ENCODE assay signal across 18 mouse cellular contexts in genomic region chr8:64496333-64497213, GRCm38 (mm10).
DNase-seq lines count a peak whose midpoint lies in the region; ATAC-seq and TF ChIP-seq lines count a peak whose summit lies in the region.
"Had no signal": no experiment of that assay in that cellular context is flagged by ENCODE, and none has a peak within 500 bp of the region (broad histone marks: within the 10 kb centered on the region; RNA-seq: fewer than 3 reads in every experiment).

No protein-coding gene starts in this region.

- no peak for DNase-seq in hindbrain, embryonic 14.5 days (ENCODE audit: low spot score)
- peak; percentile 70 for DNase-seq in brain, embryonic 14.5 days (ENCODE audit: low read depth)
- no peak for DNase-seq in forebrain, embryonic 11.5 days (ENCODE audit: low spot score)
- DNase-seq in layer of hippocampus, adult 2 months (ENCODE audit: low spot score in 2 of 2) = no peak
- no peak for DNase-seq in urinary bladder, adult 2 months (ENCODE audit: low spot score)
- DNase-seq in spleen, adult 12 weeks (ENCODE audit: low spot score) = no peak
- DNase-seq: adrenal gland, postnatal 14 days; cerebellum, postnatal 10 days; heart, adult 18-20 months; heart, postnatal 10 days; kidney, postnatal 36 days; layer of hippocampus, postnatal 36 days; lung, adult 2 months; thymus, adult 18-20 months had no signal

- 47% methylated on average over 14 of the region's 14 CpGs for WGBS in hindbrain, embryonic 15.5 days
- 46% methylated on average over 14 of the region's 14 CpGs for WGBS in hindbrain, embryonic 14.5 days
- 37% methylated on average over 14 of the region's 14 CpGs for WGBS in forebrain, embryonic 11.5 days
- WGBS in midbrain, embryonic 13.5 days = 28% methylated on average over 14 of the region's 14 CpGs

- H3K27ac ChIP-seq in hindbrain, embryonic 15.5 days (replicated peaks) = no peak overlapping the region
- no peak overlapping the region for H3K27ac ChIP-seq in hindbrain, embryonic 14.5 days
- H3K27ac ChIP-seq in forebrain, embryonic 11.5 days (ENCODE audit: low read depth, low read length) = peak overlapping the region; percentile 25
- H3K27ac ChIP-seq in midbrain, embryonic 13.5 days = peak overlapping the region; percentile 19; the same call in 1 of the 2 replicates
- H3K27ac ChIP-seq in layer of hippocampus, adult 2 months = no peak overlapping the region
- H3K27ac ChIP-seq: limb, embryonic 15.5 days had no signal

- H3K27me3 ChIP-seq in hindbrain, embryonic 15.5 days = no peaks in the 10 kb centered on the region
- H3K27me3 ChIP-seq in hindbrain, embryonic 14.5 days (ENCODE audit: control insufficient read depth, insufficient read depth, low read length) = no peaks in the 10 kb centered on the region
- no peaks in the 10 kb centered on the region for H3K27me3 ChIP-seq in forebrain, embryonic 11.5 days (ENCODE audit: control insufficient read depth, insufficient read depth, low read length)
- H3K27me3 ChIP-seq in midbrain, embryonic 13.5 days = no peaks in the 10 kb centered on the region
- H3K27me3 ChIP-seq: limb, embryonic 15.5 days had no signal

- TF ChIP-seq CTCF in brain, embryonic 14.5 days (IDR thresholded peaks at IDR 0.05; ENCODE audit: borderline replicate concordance, extremely low read depth, insufficient read depth, insufficient read length) = no peak
- no peak for TF ChIP-seq CTCF in layer of hippocampus, adult 2 months (conservative IDR thresholded peaks at IDR 0.05)

- no peak overlapping the region for H3K4me3 ChIP-seq in hindbrain, embryonic 15.5 days
- no peak overlapping the region for H3K4me3 ChIP-seq in hindbrain, embryonic 14.5 days (replicated peaks; ENCODE audit: low read length)
- no peak overlapping the region for H3K4me3 ChIP-seq in forebrain, embryonic 11.5 days (ENCODE audit: low read depth, low read length)
- no peak overlapping the region for H3K4me3 ChIP-seq in midbrain, embryonic 13.5 days (replicated peaks)
- H3K4me3 ChIP-seq in layer of hippocampus, adult 2 months = no peak overlapping the region
- H3K4me3 ChIP-seq: limb, embryonic 15.5 days had no signal

- peak; percentile 38; the same call in 1 of the 2 replicates for ATAC-seq in hindbrain, embryonic 15.5 days (ENCODE audit: low FRiP score, low read depth)
- no peak for ATAC-seq in hindbrain, embryonic 14.5 days (ENCODE audit: low FRiP score)
- peak; percentile 67 for ATAC-seq in forebrain, embryonic 11.5 days (replicated peaks; ENCODE audit: low FRiP score)
- peak; percentile 85 for ATAC-seq in midbrain, embryonic 13.5 days
- ATAC-seq: intestine, embryonic 16.5 days had no signal

- H3K36me3 ChIP-seq in hindbrain, embryonic 15.5 days = no peaks in the 10 kb centered on the region
- H3K36me3 ChIP-seq in hindbrain, embryonic 14.5 days (replicated peaks; ENCODE audit: control insufficient read depth, insufficient read depth) = no peaks in the 10 kb centered on the region
- no peaks in the 10 kb centered on the region for H3K36me3 ChIP-seq in forebrain, embryonic 11.5 days (ENCODE audit: control insufficient read depth, insufficient read depth, low read length)
- no peaks in the 10 kb centered on the region for H3K36me3 ChIP-seq in midbrain, embryonic 13.5 days
- H3K36me3 ChIP-seq: limb, embryonic 15.5 days had no signal

- peak overlapping the region; percentile 3; the same call in 1 of the 2 replicates for H3K4me2 ChIP-seq in hindbrain, embryonic 15.5 days
- no peak overlapping the region for H3K4me2 ChIP-seq in hindbrain, embryonic 14.5 days (replicated peaks)
- H3K4me2 ChIP-seq in forebrain, embryonic 11.5 days (ENCODE audit: low read depth, low read length, severe bottlenecking) = peak overlapping the region; percentile 32
- peak overlapping the region; percentile 33 for H3K4me2 ChIP-seq in midbrain, embryonic 13.5 days (replicated peaks)
- H3K4me2 ChIP-seq: limb, embryonic 15.5 days had no signal

- H3K9me3 ChIP-seq in hindbrain, embryonic 15.5 days = no peaks in the 10 kb centered on the region
- H3K9me3 ChIP-seq in hindbrain, embryonic 14.5 days (ENCODE audit: control insufficient read depth, low read length) = no peaks in the 10 kb centered on the region
- no peaks in the 10 kb centered on the region for H3K9me3 ChIP-seq in forebrain, embryonic 11.5 days (ENCODE audit: control insufficient read depth, low read length)
- no peaks in the 10 kb centered on the region for H3K9me3 ChIP-seq in midbrain, embryonic 13.5 days
- H3K9me3 ChIP-seq: limb, embryonic 15.5 days had no signal

- no peak for TF ChIP-seq POLR2A in brain, embryonic 14.5 days (IDR thresholded peaks at IDR 0.05; ENCODE audit: borderline replicate concordance, extremely low read depth, insufficient read depth, insufficient read length, poor library complexity, severe bottlenecking)

- H3K4me1 ChIP-seq in hindbrain, embryonic 15.5 days (replicated peaks) = 0 out of 2 replicates have a peak, but pooled peaks cover 5% of the 10 kb centered on the region
- peaks cover 5% of the 10 kb centered on the region for H3K4me1 ChIP-seq in hindbrain, embryonic 14.5 days (replicated peaks; ENCODE audit: control insufficient read depth, insufficient read depth, low read length)
- peaks cover 8% of the 10 kb centered on the region; the same call in 1 of the 2 replicates for H3K4me1 ChIP-seq in forebrain, embryonic 11.5 days (replicated peaks; ENCODE audit: control insufficient read depth, insufficient read depth, low read length)
- H3K4me1 ChIP-seq in midbrain, embryonic 13.5 days (replicated peaks) = peaks cover 19% of the 10 kb centered on the region
- H3K4me1 ChIP-seq: limb, embryonic 15.5 days had no signal

- no peak overlapping the region for H3K9ac ChIP-seq in hindbrain, embryonic 15.5 days
- no peak overlapping the region for H3K9ac ChIP-seq in hindbrain, embryonic 14.5 days
- H3K9ac ChIP-seq in forebrain, embryonic 11.5 days (ENCODE audit: low read length) = no peak overlapping the region; the same call in 1 of the 2 replicates
- H3K9ac ChIP-seq in midbrain, embryonic 13.5 days (replicated peaks) = 0 out of 2 replicates have a peak overlapping the region, but pooled peaks have one; percentile 37
- H3K9ac ChIP-seq: limb, embryonic 15.5 days had no signal

Comparison
In these comparisons a context has a peak if more than half of its experiments do, and no peak if none do; other contexts are left out.
1. H3K27ac ChIP-seq: peak in forebrain, embryonic 11.5 days (single experiment) and midbrain, embryonic 13.5 days (single experiment); none in hindbrain, embryonic 15.5 days (single experiment), hindbrain, embryonic 14.5 days (single experiment) and layer of hippocampus, adult 2 months (single experiment).